Mouse (Mus musculus) G1E-ER4 (cell line): Measurements from ENCODE around the gene Cry2. TPM values are rescaled to one million over a fixed set of nuclear protein-coding genes. Genes with fewer than 3 reads are reported as not detected.

Experiments used
- GATA1 ChIP-seq: IDR thresholded peaks from one replicate; pipeline ENCODE4 v1.8.0; 2012; ENCODE audit warnings: low read length, inconsistent platforms
- polyA plus RNA-seq: library from polyadenylated mRNA; stranded (reverse); fragments of >175 nt; gene quantifications from 2 replicates; pipeline ENCODE4 v1.2.3, GENCODE M21; 2012

Gene Cry2
- polyA plus RNA-seq, 1 experiment: 17.5 TPM

DNA sequence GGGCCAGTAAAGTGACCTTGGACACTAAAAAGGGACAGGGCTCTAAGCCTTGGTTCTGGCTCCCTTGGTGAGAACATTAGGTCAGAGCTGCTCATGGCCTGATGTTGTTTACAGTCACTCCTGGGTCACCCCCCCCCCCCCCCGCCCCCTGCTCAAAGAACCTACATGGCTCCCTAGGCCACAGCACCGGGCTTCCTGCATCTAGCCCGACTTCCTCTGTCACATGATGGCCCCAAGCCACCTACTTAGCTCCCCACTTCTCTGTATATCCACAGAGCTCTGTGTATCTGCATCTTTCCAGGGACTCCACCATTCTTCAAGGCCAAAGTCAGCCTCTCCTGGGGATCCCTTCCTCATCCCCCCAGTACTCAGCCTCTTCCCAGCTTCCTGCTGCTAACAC lies 21.9 kb upstream of the Cry2 start:
- no peak for TF ChIP-seq GATA1

DNA sequence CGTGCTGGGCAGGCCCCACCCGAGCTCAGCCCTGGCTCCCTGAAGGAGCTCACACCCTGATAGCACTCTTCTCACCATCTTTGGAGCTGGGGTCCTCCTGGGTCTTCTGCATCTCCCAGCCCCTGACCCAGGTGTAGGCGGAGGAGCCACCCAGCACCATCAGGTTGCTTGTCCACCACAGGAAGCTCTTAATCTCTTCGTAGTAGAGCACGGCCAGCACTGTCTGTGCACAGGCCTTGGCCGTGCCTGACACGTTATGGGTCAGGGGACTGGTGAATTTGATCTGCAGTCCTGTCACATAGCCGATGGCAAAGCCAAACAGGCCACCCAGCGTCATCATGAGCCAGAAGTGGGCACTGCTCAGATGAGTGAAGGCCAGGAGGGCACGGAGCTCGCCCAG lies 20.3 kb upstream of the Cry2 start:
- TF ChIP-seq GATA1: no peak

- TF ChIP-seq GATA1: peak; percentile 57
Measured at GRCm38 (mm10) chr2:92451126-92451525, 17.3 kb upstream of the Cry2 start.

- no peak for TF ChIP-seq GATA1
Measured at GRCm38 (mm10) chr2:92447121-92447740, 13.4 kb upstream of the Cry2 start.

- no peak for TF ChIP-seq GATA1
Measured at GRCm38 (mm10) chr2:92446656-92447055, 12.8 kb upstream of the Cry2 start.

GRCm38 (mm10) chr2:92445890-92446289 lies 12.0 kb upstream of the Cry2 start:
- TF ChIP-seq GATA1: no peak

DNA sequence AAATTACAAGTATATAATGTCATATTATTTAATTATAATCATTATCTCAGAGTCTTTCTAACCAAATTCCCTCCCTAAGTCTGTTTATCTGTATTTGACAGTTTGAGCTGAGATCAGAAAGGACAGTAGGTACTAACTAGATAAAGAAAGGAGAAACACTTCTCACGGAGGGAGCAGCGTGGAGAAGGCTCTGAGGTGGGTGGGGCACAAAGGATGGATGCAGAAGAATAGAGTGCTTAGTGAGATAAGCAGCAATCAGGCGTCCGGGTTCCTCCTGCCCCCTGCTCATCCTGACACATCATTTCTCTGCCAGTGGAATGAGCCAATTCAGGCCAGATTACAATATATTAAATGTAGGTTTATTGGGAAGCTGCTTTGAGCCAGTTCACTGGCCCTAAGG lies 10.5 kb upstream of the Cry2 start:
- peak; percentile 88 for TF ChIP-seq GATA1

DNA sequence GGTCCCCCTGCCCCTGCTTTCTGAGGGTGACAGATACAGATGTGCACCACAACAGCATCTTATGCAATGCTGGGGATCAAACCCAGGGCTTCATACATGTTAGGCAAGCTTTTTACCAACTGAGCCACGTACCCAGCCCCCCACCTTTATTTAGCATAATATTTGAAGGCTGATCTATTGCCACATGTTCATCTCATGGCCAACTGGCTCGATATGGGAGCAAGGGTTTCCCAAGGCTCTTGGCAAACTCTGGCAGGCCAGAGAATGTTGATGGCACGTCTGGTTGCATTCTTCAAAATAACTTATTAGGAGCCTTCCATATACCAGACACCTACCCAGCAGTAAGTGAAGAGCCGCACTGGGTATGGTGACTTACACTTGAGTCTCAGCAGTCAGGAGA lies 9.5 kb upstream of the Cry2 start:
- TF ChIP-seq GATA1: no peak

GRCm38 (mm10) chr2:92442419-92443001 lies 8.7 kb upstream of the Cry2 start:
- TF ChIP-seq GATA1: no peak

DNA sequence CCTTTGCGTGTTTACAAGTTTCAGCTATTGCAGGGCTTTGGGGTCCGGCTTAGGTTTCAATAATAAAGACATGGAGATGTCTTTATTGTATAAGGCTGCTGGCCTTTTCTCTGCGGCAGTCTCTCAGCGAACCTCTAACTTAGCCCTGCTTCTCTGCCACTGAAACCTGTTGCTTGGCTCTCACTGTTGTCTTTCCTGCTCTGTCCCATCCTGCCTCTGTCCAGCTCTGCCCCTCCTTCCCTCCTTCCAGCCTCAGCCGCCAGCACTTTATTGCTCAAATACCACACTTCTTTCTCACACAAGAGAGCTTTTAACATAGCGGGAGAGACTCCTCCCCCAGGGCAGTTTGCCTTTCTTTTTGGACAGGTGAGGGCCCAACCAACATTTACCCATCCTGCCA lies 6.6 kb upstream of the Cry2 start:
- no peak for TF ChIP-seq GATA1

DNA sequence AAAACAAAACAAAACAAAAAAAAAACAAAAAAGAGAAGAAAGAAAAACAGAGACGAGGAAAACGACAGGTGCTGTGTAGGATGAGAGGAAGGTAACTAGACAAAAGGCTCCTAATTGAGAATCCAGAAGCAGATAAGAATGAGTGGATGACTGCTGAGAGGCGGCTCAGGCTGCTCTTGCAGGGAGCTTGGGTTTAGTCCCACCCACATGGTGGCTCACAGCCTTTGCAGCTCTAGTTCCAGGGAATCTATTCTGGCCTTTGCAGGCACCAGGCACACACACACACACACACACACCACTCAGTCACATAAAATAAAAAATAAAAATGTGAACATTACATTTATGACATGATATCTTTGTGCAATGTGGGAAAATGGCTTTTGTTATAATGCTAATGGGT lies 4.7 kb upstream of the Cry2 start:
- TF ChIP-seq GATA1: no peak

- no peak for TF ChIP-seq GATA1
Measured at GRCm38 (mm10) chr2:92437875-92438274, 4.0 kb upstream of the Cry2 start.

- TF ChIP-seq GATA1: peak; percentile 35
Measured at GRCm38 (mm10) chr2:92437366-92437765, 3.5 kb upstream of the Cry2 start.

DNA sequence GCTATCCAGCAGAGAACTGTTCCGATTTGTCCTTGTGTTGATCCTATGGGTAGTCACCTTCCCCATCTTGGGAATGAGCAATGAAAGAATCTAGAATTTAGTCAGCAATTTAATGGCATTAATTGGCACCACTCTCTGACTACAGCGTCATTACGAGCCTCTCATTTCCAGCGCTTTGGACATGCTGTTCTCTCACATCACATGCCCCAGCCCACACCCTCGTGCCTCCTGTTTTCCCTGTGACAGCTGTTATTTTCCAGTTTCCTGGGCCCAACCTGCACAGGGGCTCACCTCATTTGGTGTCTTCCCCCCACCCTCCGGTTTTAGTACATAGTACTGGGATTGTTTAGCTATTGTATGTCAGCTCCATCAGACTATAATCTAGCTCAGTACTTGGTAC lies 1.2 kb upstream of the Cry2 start:
- TF ChIP-seq GATA1: no peak

- TF ChIP-seq GATA1: no peak
Measured at GRCm38 (mm10) chr2:92434375-92434745, 517 bp upstream of the Cry2 start.

- no peak for TF ChIP-seq GATA1
Measured at GRCm38 (mm10) chr2:92432299-92433295, 1.2 kb downstream of the Cry2 start.
